Mouse (Mus musculus): ENCODE results near the gene Ggcx. TPM values are rescaled to one million over a fixed set of nuclear protein-coding genes. Genes with fewer than 3 reads are reported as not detected.
"Not testable (repeated sequence)": the region's sequence is repeated elsewhere in the genome, so short reads cannot be mapped to it uniquely, and the experiment has no call there.

Ggcx gene
- total RNA-seq, 2 experiments from 2014 or later, result 21.0 to 22.1 TPM

DNA sequence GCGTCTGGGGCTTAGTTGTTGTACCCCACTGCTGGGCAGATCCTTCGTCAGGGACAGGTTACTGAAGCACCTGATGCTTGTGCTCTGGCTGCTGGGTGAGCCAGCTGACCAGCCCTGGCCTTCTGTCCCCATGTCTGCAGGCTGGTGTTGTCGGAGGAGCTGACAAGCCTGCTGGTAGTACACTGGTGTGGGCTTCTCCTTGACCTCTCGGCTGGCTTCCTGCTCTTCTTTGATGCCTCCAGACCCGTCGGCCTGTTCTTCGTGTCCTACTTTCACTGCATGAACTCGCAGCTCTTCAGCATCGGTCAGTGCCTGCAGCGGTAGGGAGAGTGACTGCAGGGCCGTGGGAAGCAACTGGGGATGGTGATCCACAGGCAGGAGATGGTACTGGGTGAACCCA, 11.5 kb downstream of the Ggcx start:
- DNase-seq (ENCODE audit: low spot score in 2 of 2), result no peak

DNA sequence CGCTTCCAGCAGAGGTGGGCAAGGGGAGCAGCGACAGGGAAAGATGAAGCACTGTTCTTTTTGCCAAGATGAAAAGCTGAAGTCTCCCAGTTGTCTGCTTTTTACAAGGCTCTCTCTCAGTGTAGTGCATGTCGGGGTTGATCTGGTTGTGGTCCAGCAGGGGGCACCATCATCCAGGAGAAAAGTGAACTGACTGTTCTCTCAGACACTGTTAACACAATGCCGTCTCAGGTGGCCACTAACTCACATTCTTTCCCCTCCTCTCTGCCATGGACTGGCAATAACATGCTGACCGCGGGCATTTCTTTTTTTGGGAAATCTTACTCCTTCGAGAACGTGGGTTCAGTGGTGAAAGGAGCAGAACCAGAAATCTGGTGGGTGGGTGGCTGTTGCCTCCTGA, 13.9 kb downstream of the Ggcx start:
- DNase-seq (ENCODE audit: low spot score in 2 of 2), result peak; percentile 69 to 84

DNA sequence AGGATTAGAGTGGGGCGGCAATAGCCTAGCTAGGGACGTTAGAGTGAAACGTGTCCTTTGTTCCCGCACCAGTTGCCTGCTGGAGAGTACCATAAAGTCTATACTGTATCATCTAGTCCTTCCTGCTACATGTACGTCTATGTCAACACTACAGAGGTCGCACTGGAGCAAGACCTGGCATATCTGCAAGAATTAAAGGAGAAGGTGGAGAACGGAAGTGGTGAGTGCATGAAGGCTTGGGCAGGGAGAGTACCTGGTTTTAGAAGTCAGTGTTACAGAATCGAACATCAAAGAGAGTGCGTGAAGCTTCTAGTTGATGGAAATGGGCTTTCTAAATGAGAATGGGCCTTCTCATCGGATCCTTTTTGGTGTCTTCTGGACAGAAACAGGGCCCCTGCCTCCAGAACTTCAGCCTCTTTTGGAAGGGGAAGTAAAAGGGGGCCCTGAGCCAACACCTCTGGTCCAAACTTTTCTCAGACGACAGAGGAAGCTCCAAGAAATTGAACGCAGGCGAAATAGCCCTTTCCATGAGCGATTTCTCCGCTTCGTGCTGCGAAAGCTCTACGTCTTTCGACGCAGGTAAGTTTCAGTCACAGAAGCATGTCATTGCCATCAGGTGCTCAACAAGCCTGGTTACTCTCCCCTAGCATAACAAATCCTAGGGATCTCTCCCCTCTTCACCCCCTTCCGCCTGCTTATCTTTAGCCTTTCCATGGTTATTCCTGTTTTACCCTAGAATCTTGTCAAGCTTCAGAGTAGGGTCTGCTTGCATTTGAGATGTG, 15.1 kb downstream of the Ggcx start:
- DNase-seq (ENCODE audit: low spot score in 2 of 2), result no peak

DNA sequence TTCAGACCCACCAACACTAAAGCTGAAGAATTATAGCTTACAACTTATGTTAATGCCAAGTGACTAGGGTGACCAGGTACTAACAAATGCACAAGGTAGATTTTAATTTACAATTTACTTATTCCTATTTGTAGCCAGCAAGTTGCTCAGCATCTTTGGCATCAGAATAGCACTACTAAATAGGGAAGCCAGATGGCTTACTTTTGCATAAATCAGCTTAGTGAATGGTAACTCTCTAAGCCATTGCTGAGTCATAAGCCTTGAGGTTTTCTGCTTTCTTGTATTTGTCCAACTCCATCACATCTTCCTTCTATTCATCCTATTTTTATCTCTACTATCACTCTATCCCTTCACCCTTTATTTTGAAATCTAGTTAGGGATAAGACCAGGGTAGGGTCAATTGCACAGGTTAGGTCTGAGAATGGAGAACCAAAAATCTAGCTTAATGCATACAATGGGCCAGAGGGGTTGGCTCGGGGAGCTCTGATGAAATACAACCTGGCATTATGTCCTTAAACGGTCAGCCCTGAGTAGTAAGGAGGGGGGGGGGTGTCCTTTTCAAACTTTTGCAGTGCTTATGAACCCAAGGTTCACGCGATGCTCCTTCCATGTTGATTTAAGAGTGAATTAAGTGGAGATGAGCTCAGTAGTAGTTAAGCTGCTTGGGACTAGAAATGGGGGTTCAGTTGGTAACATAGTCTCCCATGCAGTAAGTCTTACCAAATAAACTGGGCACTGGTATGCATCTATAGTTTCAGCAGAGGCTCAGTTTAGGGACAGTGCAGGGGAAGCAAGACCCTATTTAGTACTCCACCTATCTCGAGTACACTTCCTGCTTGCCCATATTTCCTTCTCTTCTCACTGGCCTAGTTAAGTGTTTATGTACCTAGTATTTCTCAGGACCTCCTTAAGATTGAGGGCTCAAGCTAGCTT, 17.1 kb downstream of the Ggcx start:
- no peak for DNase-seq (ENCODE audit: low spot score in 2 of 2)

DNA sequence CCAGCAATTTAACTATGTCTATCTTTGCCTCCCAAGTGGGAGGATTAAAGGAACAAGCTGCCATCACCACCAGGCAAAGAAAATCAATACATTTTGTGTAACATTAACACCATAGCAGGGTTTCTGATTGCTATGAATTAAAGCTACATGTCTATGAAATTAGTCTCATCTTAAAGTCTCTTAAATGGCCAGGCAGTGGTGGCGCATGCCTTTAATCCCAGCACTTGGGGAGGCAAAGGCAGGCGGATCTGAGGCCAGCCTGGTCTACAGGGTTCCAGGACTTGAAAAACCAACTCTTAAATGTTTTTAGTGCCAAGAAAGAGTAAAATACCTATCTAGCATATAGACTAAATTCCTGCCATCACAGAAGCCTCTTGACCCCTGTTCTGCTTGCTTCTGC, 18.0 kb downstream of the Ggcx start:
- no peak for DNase-seq (ENCODE audit: low spot score in 2 of 2)

DNA sequence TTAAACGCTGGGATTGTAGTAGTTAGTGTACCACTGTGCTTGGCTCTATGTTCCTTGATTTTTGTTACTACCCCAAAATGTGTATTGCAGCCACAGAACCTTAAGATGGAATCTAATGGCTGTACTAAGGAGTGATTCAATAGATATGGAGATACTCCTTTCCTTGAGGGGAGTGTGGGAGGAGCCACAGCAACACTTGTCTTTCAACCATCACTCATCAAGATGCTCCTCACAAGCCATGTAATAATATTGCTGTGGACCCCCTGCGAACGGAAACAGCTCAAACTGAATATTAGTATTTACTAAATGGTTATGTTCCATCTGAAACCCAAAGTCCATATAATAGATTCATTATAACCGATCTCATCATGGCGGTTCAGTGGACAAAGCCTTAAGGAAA, 24.1 kb downstream of the Ggcx start:
- no peak for DNase-seq (ENCODE audit: low spot score in 2 of 2)

DNA sequence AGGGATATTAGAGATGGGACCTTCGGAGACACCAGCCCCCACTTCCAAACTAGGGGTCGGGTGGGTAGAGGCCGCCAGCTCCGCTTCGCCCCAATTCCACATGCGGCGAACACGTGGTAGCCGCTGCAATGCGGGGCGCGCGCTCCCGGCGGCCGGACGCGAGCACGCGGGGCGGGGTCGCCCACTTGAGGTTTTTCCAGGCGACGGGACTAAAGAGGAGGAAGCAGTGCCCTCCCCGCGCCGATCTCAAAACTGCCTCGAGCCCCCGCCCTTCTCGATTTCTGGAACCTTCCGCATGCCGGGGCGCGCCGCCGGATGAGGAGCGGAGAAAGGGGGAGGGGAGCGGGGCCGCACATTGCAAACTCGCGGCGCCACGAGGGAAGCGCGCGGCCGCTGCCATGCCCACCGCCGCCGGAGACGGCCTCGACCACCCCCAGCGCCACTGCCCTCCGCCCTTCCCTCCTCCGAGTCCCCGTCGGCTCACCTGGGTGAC, 24.8 kb downstream of the Ggcx start:
- DNase-seq (ENCODE audit: low spot score in 2 of 2), result peak; percentile 85 to 93

DNA sequence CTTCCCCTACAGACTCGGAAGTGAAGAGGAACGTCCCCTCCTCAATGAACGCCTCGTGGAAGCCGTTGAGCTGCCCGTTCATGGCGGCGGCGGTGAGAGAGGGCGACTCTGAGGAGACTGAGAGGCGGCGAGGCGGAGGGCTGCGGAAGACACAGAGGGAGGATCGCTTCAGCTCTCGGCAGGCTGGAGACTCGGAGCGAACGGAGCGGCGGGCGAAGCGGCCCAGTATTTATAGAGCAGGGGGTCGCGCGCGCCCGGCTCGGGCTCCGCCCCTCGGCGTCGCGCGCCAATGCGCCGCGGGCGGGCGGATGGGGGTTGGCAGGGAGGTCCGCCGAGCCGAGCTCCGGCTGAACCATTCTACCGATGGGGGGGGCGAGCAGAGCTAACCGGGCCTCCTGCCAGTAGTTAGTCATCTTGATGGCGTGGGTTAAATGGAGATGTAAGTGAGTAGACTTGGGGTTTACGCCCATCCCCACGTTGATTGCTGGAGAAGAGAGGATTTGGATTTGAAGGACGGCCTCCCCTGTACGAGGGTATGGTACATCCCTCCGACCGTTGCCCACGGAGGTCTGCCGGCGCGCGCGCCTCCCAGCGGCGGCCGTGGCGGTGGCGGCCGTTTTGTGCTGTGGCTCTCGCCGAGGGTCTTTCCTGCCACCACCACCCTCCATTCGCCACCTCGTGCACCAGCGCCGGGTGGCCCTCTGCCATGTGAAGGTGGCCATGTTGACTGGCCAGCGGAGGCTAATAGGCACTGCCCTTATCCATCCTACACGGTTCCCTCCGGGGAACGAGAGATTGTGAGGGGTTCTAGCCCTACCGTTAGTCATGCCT, 25.5 kb downstream of the Ggcx start, which contains the start of gene Mat2a:
Mat2a (minus strand) TSS at position 204 of the 831 bp plus-strand sequence.
- peak; percentile 97 for DNase-seq (ENCODE audit: low spot score in 2 of 2)

DNA sequence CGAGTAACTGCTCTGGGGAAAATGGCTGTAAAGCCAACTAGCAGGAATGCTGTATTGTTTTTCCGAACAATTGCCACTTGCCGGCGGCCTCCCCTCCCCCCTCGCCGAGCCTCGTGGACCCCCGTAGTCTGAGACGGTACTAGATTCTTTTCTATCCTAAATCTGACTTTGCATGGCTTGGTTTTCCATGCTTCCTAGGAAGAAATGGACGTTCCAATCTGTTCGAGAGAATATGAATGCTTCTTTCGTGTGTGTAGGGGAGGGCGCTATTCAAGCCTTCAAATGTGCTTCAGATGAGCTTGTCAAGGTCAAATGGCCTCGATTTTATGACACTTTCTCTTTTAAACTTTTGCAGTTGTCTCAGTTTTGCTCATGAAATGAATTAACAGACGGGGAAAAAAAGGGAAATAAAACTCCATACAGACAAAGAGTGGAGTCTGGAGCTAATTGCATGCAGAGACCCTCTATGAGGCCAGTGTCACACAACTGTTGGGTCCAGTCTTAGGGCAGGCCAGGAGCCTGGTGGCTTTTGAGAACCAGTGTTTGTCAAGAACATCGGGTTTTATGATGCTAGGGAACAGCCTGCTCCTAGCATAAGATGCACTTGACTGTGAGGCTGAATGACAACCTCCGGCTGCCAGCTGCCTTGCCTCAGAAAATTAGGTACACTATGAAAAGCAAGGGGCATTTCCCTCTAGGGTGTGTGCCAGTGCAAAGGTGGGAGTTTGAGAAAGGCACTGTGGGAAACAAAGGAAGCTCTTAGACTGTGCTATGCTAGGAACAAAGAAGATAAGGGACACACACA, 26.3 kb downstream of the Ggcx start:
- peak; percentile 43 to 50 for DNase-seq (ENCODE audit: low spot score in 2 of 2)

DNA sequence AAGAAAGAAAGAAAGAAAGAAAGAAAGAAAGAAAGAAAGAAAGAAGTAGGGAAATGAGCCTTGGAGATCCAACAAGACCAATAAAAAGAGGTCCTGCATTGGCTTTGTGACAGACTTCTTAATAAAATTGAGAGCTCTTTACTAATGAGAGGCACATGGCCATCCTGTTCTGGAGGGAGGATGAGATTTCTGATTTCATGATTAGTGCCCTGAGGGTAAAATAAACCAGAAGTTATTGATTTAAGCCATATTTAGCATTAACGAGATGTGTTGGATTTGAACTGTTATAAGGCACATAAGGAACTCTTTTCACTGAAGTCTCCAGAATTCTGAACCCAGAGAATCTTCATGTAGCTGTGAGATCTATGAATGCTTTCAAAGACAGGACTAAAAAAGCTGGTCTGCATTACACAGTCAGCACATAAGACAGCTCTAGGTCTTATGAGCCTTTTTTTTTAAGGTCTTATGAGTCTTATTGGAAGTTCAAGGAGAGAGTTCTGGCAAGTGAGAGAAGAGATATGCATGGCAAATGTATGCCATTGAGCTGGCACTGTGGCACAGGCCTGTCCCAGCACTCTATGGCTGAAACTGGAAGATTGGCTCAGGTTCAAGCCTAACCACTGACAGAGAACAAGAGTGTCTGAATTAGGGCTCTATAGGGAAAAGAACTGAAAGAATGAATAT, 29.0 kb downstream of the Ggcx start:
- DNase-seq (ENCODE audit: low spot score in 2 of 2), result no peak

DNA sequence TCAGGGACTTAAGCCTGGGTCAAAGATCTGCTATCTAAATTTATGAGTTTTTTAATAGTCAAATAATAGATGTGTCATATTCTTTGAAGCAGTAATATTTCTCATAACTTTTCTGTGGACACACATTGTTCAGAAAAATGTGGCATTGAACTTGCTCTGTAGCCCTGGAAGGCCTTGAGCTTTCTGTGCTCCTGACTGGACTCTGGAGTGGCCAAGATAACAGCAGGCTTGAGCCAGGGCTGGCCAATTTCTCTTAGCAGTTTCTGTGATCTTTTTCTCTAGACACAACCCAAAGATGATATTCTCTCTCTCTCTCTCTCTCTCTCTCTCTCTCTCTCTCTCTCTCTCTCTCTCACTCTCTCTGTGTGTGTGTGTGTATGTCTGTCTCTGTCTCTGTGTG, 30.9 kb downstream of the Ggcx start:
- DNase-seq (ENCODE audit: low spot score in 2 of 2), result no peak

DNA sequence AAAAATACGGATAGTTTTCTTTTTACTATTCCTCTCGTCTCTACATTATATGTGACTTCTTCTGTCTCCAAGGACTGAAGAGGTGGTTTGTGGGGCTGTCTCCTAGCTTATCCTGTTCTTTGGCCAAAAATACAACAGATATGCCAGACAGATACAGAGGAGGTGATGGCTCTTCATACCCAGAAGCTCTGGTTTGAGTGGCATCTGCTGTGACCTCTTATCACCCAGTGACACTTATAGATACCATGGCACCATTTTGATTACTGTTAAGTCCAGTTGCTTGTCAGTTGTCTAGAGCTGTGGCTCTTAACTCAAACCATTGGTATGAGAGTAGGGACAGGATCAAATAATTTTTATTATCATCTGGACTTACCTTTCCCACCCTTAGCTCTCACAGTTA, 33.4 kb downstream of the Ggcx start:
- no peak for DNase-seq (ENCODE audit: low spot score in 2 of 2)

DNA sequence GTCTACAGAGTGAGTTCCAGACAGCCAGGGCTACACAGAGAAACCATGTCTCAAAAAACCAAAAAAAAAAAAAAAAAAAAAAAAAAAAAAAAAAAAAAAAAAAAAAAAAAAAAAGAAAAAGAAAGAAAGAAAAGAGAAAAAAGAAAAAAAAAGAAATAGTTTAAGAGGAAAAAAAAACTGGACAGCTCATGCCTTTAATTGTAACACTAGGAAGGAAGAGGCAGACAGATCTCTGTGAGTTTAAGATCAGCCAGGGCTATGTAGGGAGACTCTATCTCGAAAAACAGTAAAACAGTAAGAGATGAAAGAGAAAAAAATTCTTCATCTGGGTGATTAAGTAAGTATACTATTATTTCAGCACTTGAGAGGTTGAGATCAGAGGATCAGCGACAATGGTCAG, 37.7 kb downstream of the Ggcx start:
- not testable (repeated sequence) for DNase-seq (ENCODE audit: low spot score in 2 of 2)

DNA sequence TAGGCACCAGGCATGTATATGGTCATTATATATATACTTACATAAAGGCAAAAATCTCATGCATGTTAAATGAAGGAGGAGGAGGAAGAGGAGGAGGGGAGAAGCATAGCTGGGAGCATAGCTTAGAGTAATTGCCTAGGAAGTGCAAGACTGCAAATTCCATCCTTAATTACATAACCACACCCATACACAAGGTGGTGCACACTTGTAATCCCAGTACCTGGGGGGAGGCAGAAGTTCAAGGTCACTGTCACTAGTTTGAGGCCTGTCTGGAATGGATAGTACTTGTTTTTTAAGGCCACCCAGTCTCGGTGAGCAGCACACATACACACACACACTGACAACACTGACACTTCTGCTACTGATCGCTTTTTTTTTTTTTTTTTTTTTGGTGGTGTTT, 38.2 kb downstream of the Ggcx start:
- DNase-seq (ENCODE audit: low spot score in 2 of 2), result no peak

DNA sequence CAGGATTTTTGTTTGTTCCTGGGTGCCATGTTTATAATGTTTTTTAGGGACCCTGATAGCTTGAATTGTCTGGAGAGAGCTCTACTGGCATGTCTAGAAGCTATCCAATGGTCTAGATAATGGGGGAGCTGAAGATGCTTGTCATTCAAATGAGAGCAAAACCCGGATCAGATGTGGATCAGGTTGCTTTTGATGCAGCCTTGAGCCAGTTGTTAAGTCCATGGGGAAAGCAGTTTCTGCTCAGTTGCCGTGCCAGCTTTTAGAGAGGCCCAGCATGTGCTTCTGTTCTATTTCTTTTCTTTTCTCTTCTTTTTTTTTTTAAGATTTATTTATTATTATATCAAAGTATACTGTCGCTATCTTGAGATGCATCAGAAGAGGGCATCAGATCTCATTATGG, 39.5 kb downstream of the Ggcx start:
- no peak for DNase-seq (ENCODE audit: low spot score in 2 of 2)

DNA sequence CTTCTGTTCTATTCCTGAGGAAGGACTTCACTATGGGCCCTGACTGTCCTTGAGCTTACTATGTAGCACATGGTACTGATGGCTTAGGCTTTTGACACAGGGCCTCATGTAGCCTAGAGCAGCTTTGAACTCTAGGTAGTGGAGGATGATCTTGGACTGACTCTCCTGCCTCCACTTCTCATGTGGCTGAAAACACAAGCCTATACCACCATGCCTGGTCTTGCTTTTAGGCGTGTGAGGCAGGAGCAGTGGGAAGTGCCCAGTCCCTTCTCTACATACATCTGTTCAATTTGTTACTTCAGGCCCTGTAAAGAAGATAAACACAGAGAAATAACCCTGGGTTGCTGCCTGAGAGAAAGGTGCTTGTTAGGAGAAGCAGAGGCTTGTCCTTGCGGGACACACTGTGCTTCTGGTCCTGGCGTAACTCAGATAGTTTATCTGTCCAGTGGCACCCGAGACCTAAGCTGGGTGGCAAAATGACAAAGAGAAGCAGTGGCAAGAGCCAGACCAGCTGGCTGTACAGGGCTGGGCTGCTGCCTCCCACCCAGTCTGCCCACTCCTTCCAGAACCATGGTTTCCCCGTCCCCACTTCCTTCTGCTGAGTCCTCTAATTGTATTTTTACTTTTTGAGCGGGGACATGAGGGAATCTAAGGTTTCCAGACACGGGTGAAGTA, 40.1 kb downstream of the Ggcx start:
- DNase-seq (ENCODE audit: low spot score in 2 of 2), result peak in 1 of 2 experiments; percentile 28

DNA sequence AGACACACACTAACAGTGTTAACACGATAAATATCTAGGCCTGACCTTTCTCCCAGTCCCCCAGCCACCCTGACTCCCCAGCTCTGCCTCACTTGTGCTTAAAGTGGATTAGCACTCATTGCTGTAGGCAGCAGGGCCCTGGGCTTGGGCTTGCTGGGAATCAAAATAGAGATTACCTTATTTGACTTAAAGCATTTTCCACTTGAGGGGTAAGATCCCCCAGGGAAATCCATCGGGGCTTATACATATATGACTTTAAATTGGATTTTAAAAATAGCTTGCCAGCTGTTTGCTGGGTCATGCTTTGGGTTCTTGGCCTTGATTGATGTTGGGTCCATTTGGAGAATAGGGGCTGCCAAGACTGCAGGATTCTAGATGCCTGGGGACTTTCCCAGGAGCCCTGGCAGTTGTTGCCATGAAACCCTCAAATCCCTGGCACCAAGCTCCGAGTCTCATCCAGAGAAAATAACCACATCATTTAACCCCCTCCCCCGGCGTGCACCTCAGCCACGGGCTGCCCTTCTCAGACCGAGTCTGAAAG, 40.8 kb downstream of the Ggcx start:
- peak in 1 of 2 experiments; percentile 76 for DNase-seq (ENCODE audit: low spot score in 2 of 2)

DNA sequence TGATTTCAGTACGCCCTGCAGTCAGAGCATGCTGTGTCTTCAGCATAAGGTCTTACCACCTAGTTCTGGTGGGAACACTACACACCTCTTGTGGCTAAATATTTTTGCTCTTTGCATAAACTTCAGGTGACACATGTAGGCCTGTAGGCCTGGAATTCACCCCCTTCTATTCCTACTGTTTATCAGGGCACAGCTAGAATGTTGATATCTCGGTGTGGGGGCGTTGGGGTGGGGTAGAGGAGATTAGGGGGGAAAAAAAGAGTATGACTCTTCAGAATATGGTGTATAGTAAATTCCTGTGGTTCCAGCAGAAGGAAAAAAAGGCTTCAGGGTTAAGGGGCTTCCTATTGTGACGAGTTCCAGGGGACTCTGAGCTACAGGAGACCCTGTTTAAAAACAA, 42.5 kb downstream of the Ggcx start:
- DNase-seq (ENCODE audit: low spot score in 2 of 2), result no peak

DNA sequence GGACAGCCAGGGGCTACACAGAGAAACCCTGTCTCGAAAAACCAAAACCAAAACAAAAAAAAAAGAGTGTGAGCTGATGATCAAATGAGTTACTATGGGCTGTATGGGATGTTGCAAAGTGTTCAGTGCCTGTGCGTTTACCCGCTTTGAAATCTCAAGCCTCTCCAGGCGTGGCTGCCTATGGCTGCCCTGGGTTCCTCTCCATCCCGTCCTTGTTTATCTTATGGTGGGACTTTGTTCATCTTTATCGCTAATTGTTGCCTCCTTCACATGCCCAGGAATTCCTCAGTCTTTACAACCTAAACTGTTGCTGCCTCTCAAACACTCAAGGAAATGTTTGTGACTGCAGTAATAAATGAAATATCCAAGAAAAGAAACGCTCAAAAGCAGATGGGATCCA, 44.3 kb downstream of the Ggcx start:
- no peak for DNase-seq (ENCODE audit: low spot score in 2 of 2)

Data from layer of hippocampus, postnatal 14 days (tissue).